Mouse (Mus musculus) forebrain, embryonic 14.5 days (tissue): Measurements from ENCODE around the gene Tet3. TPM values are rescaled to one million over a fixed set of nuclear protein-coding genes. Genes with fewer than 3 reads are reported as not detected.
A peak's percentile ranks its signal among the peaks of the same experiment; 100 is the strongest.

Experiments used
- ATAC-seq: fragments of 200-750 bp; cut with Nextera tagmentation; 2 replicates; pipeline ENCODE4 v1.8.0; 2017; ENCODE audit warnings: mild to moderate bottlenecking, moderate library complexity
- DNase-seq: peaks from one replicate; pipeline ENCODE4 v3.0.0-alpha.2; 2015; ENCODE audit warnings: low spot score
- H3K27ac ChIP-seq: fragments of 300-500 bp; sonication (generic); 2 replicates; pipeline ENCODE4 v1.5.1; 2014; ENCODE audit warnings: low read depth, mild to moderate bottlenecking, control low read depth, low read length, moderate library complexity
- H3K27me3 ChIP-seq: fragments of 300-500 bp; sonication (generic); replicated peaks from 2 replicates; pipeline ENCODE4 v1.6.1; 2014; ENCODE audit warnings: low read length, control low read depth, mixed read lengths; ENCODE audit not compliant: control insufficient read depth, insufficient read depth
- H3K36me3 ChIP-seq: fragments of 300-500 bp; sonication (generic); 2 replicates; pipeline ENCODE4 v1.6.1; 2014; ENCODE audit warnings: low read length, control low read depth; ENCODE audit not compliant: control insufficient read depth, insufficient read depth
- H3K4me1 ChIP-seq: fragments of 300-500 bp; sonication (generic); 2 replicates; pipeline ENCODE4 v1.6.1; 2014; ENCODE audit warnings: antibody characterized with exemption, low read length, control low read depth; ENCODE audit not compliant: control insufficient read depth, insufficient read depth
- H3K4me2 ChIP-seq: fragments of 300-500 bp; sonication (generic); 2 replicates; pipeline ENCODE4 v1.6.1; 2014; ENCODE audit warnings: mild to moderate bottlenecking, control low read depth, low read length
- H3K4me3 ChIP-seq: fragments of 300-500 bp; sonication (generic); 2 replicates; pipeline ENCODE4 v1.5.1; 2014; ENCODE audit warnings: low read depth, low read length, control low read depth
- H3K9ac ChIP-seq: fragments of 300-500 bp; sonication (generic); 2 replicates; pipeline ENCODE4 v1.6.1; 2014; ENCODE audit warnings: mild to moderate bottlenecking, low read length, control low read depth, moderate library complexity
- H3K9me3 ChIP-seq: fragments of 300-500 bp; sonication (generic); replicated peaks from 2 replicates; pipeline ENCODE4 v1.6.1; 2016; ENCODE audit warnings: low read length, control low read depth, mixed read lengths; ENCODE audit not compliant: control insufficient read depth
- WGBS: fragments of 180-500 bp; shearing (Covaris S2); extraction: QIAGEN DNeasy Blood & Tissue Kit; methylation state at CpG from one replicate; pipeline ENCODE4 v1.1.7; 2014; 5-methylcytosine and 5-hydroxymethylcytosine counted together
- polyA plus RNA-seq: library from polyadenylated mRNA; unstranded; fragments of >200 nt; fragmentation: Nextera tagmentation; extraction: Ambion mirVana; gene quantifications from 2 replicates; pipeline ENCODE4 v1.2.1, GENCODE M21; 2014

Gene Tet3
- polyA plus RNA-seq, 1 experiment from 2014 or later, result 34.9 TPM

- Histone ChIP-seq H3K36me3 (peaks cover 64% of the 10 kb centered on the region), H3K27me3 (no peaks in the 10 kb centered on the region), H3K9ac (no peak overlapping the region), H3K9me3 (no peaks in the 10 kb centered on the region), H3K4me2 (no peak overlapping the region), H3K4me3 (no peak overlapping the region), H3K27ac (no peak overlapping the region), H3K4me1 (no peaks in the 10 kb centered on the region)
- ATAC-seq (peak; percentile 80), DNase-seq (peak; percentile 89)
- WGBS, result 23% methylated on average over 7 of the region's 7 CpGs
Measured at GRCm38 (mm10) chr6:83356569-83357138, 102.2 kb downstream of the Tet3 start.

- H3K4me1 ChIP-seq, result 0 out of 2 replicates have a peak, but pooled peaks cover 2% of the 10 kb centered on the region
- H3K9me3 ChIP-seq, result no peaks in the 10 kb centered on the region
- H3K4me2 ChIP-seq, result no peak overlapping the region
- no peak overlapping the region for H3K9ac ChIP-seq
- WGBS, result 92% methylated on average over 9 of the region's 9 CpGs
- H3K4me3 ChIP-seq, result no peak overlapping the region
- H3K36me3 ChIP-seq, result peaks cover 50% of the 10 kb centered on the region
- no peaks in the 10 kb centered on the region for H3K27me3 ChIP-seq
- DNase-seq, result no peak
- no peak overlapping the region for H3K27ac ChIP-seq
- ATAC-seq, result no peak
Measured at GRCm38 (mm10) chr6:83354856-83355781, 103.8 kb downstream of the Tet3 start.

DNA sequence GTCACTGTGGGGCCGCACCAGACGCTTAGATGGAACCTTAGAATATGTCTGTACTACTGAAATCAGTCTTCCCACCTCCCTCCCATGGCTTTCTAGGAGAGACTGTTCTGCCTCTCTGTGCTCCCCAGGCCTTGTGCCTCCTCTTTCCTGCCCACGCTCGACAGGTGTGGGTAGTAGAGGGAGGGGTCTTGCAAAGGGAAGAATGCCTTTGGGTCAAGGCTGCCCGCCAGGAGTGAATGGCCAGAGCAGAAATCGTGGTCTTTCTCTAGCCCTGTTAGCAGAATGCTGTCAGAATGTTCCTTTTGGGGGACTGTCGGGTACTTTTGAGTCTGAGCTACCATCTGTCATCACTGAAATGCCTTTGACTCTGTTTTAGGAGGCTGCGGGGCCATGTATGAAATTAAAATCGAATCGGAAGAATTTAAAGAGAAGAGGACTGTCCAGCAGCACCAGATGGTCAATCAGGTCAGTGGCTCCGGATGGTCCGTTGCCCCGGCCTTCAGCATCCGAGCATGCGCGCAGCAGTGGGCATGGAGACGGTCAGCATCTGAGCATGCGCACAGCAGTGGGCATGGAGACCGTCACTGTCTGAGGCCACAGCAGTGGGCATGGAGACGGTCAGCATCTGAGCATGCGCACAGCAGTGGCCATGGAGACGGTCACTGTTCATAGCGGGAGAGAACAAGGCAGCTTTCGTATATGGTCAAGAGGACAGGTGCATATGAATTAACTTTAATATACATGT is 106.0 kb downstream of the Tet3 start:
- no peaks in the 10 kb centered on the region for H3K9me3 ChIP-seq
- DNase-seq (no peak), ATAC-seq (no peak)
- H3K27ac ChIP-seq, result no peak overlapping the region
- no peaks in the 10 kb centered on the region for H3K27me3 ChIP-seq
- WGBS, result 92% methylated on average over 24 of the region's 24 CpGs
- no peak overlapping the region for H3K4me3 ChIP-seq
- no peak overlapping the region for H3K4me2 ChIP-seq
- peaks cover 31% of the 10 kb centered on the region for H3K36me3 ChIP-seq
- H3K9ac ChIP-seq, result no peak overlapping the region
- H3K4me1 ChIP-seq, result 0 out of 2 replicates have a peak, but pooled peaks cover 4% of the 10 kb centered on the region

DNA sequence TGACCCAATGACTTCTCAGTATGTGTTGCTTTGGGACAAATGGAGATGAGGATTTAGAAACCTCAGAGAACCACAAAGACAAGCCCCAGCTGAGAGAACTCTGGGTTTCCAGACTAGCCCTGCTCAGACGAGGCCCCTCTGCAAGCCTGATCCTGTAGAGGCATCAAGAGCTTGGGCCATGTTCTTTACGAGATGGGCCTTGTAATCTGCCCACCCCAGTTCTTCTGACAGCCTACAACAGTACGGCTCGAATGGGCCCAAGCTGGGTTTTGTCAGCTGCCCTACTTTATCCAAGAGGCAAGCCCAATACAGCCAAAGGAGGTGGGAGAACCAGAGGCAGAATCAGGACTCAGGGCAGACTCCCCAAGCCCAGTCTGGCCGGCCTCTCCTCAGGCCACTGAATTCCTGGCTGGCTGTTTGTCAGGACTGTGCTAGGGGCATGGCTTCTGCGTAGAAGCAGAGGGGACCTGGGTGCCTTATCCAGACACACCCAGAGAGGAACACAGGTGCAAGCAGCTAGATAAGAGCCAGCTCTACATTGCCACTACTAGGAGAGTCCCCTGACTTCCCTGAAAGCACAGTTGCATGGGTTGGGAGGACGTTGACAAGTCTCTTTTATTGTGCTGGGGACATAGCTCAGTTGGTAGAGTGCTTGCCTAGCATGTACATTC is 107.3 kb downstream of the Tet3 start:
- no peak for ATAC-seq
- Histone ChIP-seq H3K36me3 (peaks cover 33% of the 10 kb centered on the region), H3K4me2 (no peak overlapping the region), H3K27ac (no peak overlapping the region), H3K27me3 (no peaks in the 10 kb centered on the region), H3K9ac (peak overlapping the region; percentile 13; the same call in 1 of the 2 replicates), H3K9me3 (no peaks in the 10 kb centered on the region), H3K4me1 (0 out of 2 replicates have a peak, but pooled peaks cover 4% of the 10 kb centered on the region), H3K4me3 (no peak overlapping the region)
- WGBS, result 87% methylated on average over 7 of the region's 7 CpGs
- DNase-seq, result no peak

GRCm38 (mm10) chr6:83350851-83351405 is 108.0 kb downstream of the Tet3 start:
- H3K4me2 ChIP-seq, result no peak overlapping the region
- no peak overlapping the region for H3K9ac ChIP-seq
- DNase-seq (no peak), ATAC-seq (no peak)
- 89% methylated on average over 16 of the region's 16 CpGs for WGBS
- 0 out of 2 replicates have a peak, but pooled peaks cover 4% of the 10 kb centered on the region for H3K4me1 ChIP-seq
- H3K4me3 ChIP-seq, result no peak overlapping the region
- peaks cover 33% of the 10 kb centered on the region for H3K36me3 ChIP-seq
- H3K27me3 ChIP-seq, result no peaks in the 10 kb centered on the region
- H3K9me3 ChIP-seq, result no peaks in the 10 kb centered on the region
- no peak overlapping the region for H3K27ac ChIP-seq

- 83% methylated on average over 7 of the region's 7 CpGs for WGBS
- no peak for DNase-seq
- H3K9me3 ChIP-seq, result no peaks in the 10 kb centered on the region
- peak overlapping the region; percentile 60 for H3K4me2 ChIP-seq
- peak overlapping the region; percentile 96 for H3K9ac ChIP-seq
- ATAC-seq, result no peak
- no peak overlapping the region for H3K27ac ChIP-seq
- peak overlapping the region; percentile 83 for H3K4me3 ChIP-seq
- H3K36me3 ChIP-seq, result peaks cover 26% of the 10 kb centered on the region
- H3K4me1 ChIP-seq, result 0 out of 2 replicates have a peak, but pooled peaks cover 4% of the 10 kb centered on the region
- no peaks in the 10 kb centered on the region for H3K27me3 ChIP-seq
Measured at GRCm38 (mm10) chr6:83350172-83350571, 108.7 kb downstream of the Tet3 start.

GRCm38 (mm10) chr6:83349274-83349958 is 109.5 kb downstream of the Tet3 start:
- Histone ChIP-seq H3K4me2 (peak overlapping the region; percentile 60), H3K27ac (no peak overlapping the region; the same call in 1 of the 2 replicates), H3K27me3 (no peaks in the 10 kb centered on the region), H3K4me1 (0 out of 2 replicates have a peak, but pooled peaks cover 4% of the 10 kb centered on the region), H3K4me3 (peak overlapping the region; percentile 83), H3K36me3 (peaks cover 18% of the 10 kb centered on the region), H3K9ac (peak overlapping the region; percentile 96), H3K9me3 (no peaks in the 10 kb centered on the region)
- peak; percentile 75 for DNase-seq
- peak; percentile 96 for ATAC-seq
- WGBS, result under 1% methylated on average over 52 of the region's 53 CpGs
